Mouse (Mus musculus): ENCODE measurements around the gene Rai14.
A peak's percentile ranks its signal among the peaks of the same experiment; 100 is the strongest.

The Rai14 gene

GRCm38 (mm10) chr15:10654696-10655095, 59.7 kb downstream of the Rai14 start:
- no peak for DNase-seq (ENCODE audit: extremely low spot score, low spot score)

- DNase-seq (ENCODE audit: extremely low spot score, low spot score) = no peak
Measured at GRCm38 (mm10) chr15:10652931-10653475, 61.4 kb downstream of the Rai14 start.

GRCm38 (mm10) chr15:10648372-10649109, 65.9 kb downstream of the Rai14 start:
- peak; percentile 49 for DNase-seq (ENCODE audit: extremely low spot score, low spot score)

DNA sequence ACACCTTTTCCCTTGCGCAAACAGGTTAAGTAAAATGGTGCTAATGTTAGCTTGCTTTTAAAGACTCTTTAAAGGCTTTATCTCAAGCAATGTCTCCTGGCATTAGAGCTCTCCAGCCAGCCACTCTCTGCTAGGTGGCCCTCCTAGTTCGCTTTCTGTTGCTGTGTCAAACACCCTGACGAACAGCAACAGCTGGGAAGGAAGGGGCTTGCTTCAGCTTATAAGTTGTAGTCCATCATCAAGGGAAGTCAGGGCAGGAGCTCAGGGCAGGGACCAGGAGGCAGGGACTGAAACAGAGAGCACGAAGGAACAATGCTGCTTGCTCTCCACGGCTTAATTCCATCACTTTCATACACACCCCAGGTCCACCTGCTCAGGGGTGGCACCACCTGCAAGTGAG, 68.1 kb downstream of the Rai14 start:
- DNase-seq (ENCODE audit: extremely low spot score, low spot score) = no peak

DNA sequence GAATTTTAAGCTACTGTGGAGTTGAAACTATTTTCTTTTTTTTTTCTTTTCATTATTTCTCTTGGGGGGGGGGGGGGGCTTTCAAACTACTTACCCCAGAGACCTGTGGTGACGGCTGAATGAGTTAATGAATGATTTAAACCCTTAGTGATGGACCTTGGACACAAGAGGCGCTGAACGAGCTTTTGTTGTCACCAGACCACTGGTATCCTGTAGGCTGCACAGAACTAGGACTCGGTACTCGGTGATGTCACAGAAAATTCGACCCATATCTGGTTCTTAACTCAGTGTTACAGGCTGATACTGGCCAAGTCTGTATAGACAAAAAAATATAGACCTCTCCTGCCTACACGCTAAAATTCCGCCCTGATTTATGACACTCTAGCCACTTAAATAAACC, 69.3 kb downstream of the Rai14 start:
- DNase-seq (ENCODE audit: extremely low spot score, low spot score) = no peak

GRCm38 (mm10) chr15:10643819-10644218, 70.6 kb downstream of the Rai14 start:
- no peak for DNase-seq (ENCODE audit: extremely low spot score, low spot score)

- no peak for DNase-seq (ENCODE audit: extremely low spot score, low spot score)
Measured at GRCm38 (mm10) chr15:10643224-10643623, 71.2 kb downstream of the Rai14 start.

- DNase-seq (ENCODE audit: extremely low spot score, low spot score) = no peak
Measured at GRCm38 (mm10) chr15:10642419-10642818, 72.0 kb downstream of the Rai14 start.

DNA sequence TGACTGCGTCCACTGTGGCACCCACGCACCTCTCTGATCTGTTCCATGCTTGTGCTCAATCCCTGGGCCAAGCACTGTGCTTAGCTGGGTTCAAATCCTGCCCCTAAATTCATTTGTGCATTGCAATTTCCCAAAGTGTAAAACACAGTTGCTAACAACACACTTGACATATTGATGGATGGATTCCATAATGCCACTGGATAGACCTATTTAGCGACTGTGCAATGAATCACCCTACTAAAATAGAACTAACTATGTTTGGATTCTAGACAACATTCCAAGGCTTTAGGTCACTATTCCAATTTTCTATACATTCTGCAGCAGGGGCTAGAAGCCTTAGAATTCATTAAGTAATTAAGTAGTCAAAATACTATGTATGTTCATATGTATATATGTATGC, 73.7 kb downstream of the Rai14 start:
- DNase-seq (ENCODE audit: extremely low spot score, low spot score) = no peak

- DNase-seq (ENCODE audit: extremely low spot score, low spot score) = no peak
Measured at GRCm38 (mm10) chr15:10637251-10637793, 77.1 kb downstream of the Rai14 start.

GRCm38 (mm10) chr15:10636844-10637243, 77.6 kb downstream of the Rai14 start:
- no peak for DNase-seq (ENCODE audit: extremely low spot score, low spot score)

- peak; percentile 60 for DNase-seq (ENCODE audit: extremely low spot score, low spot score)
Measured at GRCm38 (mm10) chr15:10635121-10635520, 79.3 kb downstream of the Rai14 start.

DNA sequence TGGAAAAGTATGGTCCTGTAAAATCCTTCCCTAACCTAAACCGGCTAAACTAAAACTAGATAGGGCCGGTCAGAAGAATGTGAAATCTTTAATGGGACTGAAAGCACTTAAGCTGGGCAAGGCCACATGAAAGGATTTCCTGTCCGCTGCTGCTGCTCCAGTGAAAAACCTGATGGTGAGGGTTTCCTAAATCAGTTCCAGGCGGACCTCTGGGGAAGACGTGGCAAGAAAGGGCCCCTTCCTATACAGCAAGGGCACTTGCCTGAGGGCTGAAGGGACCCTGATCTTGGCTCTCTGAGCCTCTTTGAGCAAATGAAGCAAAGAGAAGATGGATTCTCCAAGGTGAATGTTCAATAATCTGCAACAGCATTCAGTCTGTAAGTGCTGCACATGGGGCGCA, 80.2 kb downstream of the Rai14 start:
- no peak for DNase-seq (ENCODE audit: extremely low spot score, low spot score)

- no peak for DNase-seq (ENCODE audit: extremely low spot score, low spot score)
Measured at GRCm38 (mm10) chr15:10633381-10633780, 81.0 kb downstream of the Rai14 start.

- DNase-seq (ENCODE audit: extremely low spot score, low spot score) = no peak
Measured at GRCm38 (mm10) chr15:10632581-10632980, 81.8 kb downstream of the Rai14 start.

- no peak for DNase-seq (ENCODE audit: extremely low spot score, low spot score)
Measured at GRCm38 (mm10) chr15:10632060-10632459, 82.4 kb downstream of the Rai14 start.

DNA sequence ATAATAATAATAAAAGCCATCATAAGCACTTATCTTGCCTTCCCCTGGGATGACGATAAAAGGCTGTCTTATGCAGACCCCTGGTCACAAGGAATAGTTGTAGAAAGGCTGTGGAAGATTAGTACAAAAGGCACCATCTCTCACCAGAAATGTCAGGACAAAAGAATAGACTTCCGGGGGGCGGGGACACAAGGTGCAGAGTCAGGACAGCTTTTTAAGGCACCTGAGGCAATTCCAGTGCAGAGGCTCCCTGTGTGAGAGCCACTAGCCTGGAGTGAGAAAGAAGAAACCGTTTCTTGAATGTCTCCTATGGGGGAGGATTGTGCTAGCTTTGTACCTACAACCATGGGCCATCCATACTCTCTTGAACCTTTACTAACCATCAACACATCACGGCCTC, 82.9 kb downstream of the Rai14 start:
- no peak for DNase-seq (ENCODE audit: extremely low spot score, low spot score)

DNA sequence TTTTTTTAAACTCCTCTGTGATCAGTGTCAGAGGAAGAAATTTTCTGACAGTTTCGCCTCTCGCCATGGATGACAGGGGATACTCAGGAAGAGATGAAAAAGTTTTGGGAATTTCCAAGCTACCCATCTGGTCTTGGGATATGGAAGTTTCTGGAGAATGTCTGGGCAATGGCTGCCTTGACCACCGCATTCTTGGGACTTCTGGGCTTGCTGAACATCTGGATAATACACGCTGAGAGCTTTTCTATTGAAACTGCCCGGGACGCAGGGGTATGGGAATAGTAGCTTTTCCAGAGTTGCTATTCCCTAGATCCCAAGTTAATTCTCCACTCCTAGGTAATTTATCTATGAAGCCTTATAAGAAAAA, 85.5 kb downstream of the Rai14 start:
- no peak for DNase-seq (ENCODE audit: extremely low spot score, low spot score)

DNA sequence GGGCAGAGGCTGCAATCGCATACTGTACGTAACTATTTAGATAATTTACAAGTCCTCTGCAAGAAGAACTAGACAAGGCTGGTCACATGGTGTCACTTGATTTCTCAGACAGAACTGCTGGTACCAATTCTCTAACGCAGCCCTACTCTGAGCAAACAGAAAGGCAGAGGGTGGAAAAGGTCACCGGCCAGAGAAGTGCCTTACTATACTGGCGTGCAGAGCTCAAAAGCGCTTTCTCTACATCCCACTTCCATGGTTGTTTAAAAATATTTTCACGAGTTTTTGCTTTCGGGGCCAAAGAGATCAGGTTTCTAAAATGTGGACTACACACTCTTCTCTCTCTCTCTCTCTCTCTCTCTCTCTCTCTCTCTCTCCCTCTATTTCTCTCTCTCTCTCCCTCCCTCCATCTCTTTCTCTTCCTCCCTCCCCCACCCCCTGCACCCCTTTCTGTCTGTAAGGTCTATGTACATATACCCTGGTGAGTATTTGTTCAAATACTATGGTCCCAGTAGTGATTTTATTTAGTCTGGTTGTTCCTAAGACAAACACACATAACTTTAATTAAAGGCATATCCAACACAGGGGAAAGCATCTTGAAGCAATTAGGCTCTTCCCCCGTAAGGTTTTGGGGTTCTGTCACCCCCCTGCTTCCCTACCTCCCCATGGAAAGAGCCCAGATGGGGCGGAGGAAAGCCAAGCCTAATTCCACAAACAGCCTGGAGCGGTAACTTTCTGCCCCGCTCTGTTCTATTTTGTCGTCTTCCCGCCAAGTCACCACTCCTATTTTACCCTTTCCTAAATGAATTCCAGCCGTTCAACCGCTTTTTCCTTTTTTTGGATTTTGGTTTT, 86.1 kb downstream of the Rai14 start:
- no peak for DNase-seq (ENCODE audit: extremely low spot score, low spot score)

GRCm38 (mm10) chr15:10623571-10624227, 90.7 kb downstream of the Rai14 start:
- DNase-seq (ENCODE audit: extremely low spot score, low spot score) = peak; percentile 55

DNA sequence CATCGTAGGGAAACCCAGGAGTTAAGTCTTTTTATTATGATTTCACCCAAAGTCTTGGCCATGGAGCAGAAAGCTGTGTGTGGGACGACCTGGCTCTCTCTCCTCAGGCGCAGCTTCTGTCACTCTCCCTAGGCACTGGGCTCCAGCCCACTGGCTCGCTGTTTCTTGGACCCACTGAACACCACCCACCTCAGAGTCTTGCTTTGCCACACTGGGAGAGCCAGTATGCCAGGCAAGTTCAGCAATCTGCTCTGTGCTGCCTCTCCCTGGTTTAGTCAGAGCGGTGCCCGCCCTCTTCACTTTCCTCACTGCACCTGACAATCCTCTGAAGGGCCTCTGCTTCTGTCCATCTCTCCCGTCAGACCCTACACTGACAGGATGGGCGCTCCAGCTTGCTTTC, 93.2 kb downstream of the Rai14 start:
- DNase-seq (ENCODE audit: extremely low spot score, low spot score) = no peak

- DNase-seq (ENCODE audit: extremely low spot score, low spot score) = no peak
Measured at GRCm38 (mm10) chr15:10619678-10620077, 94.7 kb downstream of the Rai14 start.

All from neural tube, embryonic 10.5 days (tissue).